Mouse (Mus musculus): ENCODE data around the gene AL731706.1.

- TF ChIP-seq GATA1 (IDR thresholded peaks at IDR 0.05; ENCODE audit: borderline replicate concordance, low read length) (no peak), FLI1 (IDR thresholded peaks at IDR 0.05; ENCODE audit: low read length) (no peak)
Measured at GRCm38 (mm10) chr2:136832936-136833335, 58.3 kb downstream of the AL731706.1 start.

All from megakaryocyte, embryonic 14.5 days (primary cell).